Mouse (Mus musculus): ENCODE data around the gene Mbnl1. TPM values are rescaled to one million over a fixed set of nuclear protein-coding genes. Genes with fewer than 3 reads are reported as not detected.

The Mbnl1 gene
- polyA plus RNA-seq, 1 experiment from 2014 or later: 88.5 TPM

DNA sequence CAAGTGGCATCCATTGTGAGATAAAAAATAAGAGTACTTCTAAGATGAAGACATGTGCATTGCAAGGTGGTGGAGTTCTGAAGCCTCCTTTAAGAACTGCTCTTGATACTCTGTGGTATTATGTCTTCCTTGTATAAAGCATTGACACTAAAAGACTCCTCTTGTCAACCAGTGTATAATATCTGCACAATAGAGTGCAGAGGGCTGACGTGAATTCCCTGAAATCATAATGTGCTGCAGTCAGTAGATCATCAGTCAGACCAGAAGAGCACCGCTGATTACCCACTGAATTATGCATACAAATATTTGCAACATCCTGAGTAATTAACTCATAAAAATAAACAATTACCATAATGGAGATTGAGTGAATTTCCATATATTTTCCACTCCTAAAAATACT lies 97.2 kb downstream of the Mbnl1 start:
- 0 out of 2 replicates have a peak, but pooled peaks cover 11% of the 10 kb centered on the region for H3K36me3 ChIP-seq (replicated peaks)
- no peaks in the 10 kb centered on the region for H3K9me3 ChIP-seq (replicated peaks)
- H3K27ac ChIP-seq (replicated peaks): peak overlapping the region; percentile 78
- ATAC-seq (ENCODE audit: insufficient read depth): no peak
- no peak overlapping the region for H3K4me3 ChIP-seq (replicated peaks)
- H3K9ac ChIP-seq: no peak overlapping the region
- 62% methylated on average over 2 of the region's 2 CpGs for WGBS (ENCODE audit: insufficient replicate concordance)
- no peaks in the 10 kb centered on the region for H3K27me3 ChIP-seq
- peaks cover 62% of the 10 kb centered on the region for H3K4me1 ChIP-seq (replicated peaks)
- no peak overlapping the region for H3K4me2 ChIP-seq

DNA sequence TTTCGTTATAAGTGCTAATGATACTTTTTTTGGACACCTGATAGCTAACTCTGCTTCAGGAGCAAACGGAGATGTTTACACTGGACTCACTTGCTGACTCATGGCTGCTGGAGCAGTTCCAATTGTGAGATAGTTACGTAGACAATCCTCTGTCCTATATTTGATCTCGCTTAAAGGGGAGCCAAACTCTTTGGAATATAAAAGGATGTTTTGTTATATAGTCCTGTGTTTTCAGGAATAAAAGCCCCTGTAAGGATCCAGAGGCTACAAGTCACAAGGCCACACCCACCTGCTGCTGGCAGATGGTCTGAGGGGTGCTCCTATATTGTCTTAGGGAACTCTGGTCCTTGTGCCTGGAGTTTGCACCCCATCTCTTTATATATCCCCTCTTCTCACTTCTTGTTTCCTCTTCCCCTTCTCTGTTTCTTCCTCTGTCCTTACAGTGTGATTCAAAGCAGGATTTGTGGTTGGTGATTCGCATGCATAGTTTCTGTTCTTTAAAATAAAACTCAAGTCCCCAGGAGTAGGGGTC lies 97.9 kb downstream of the Mbnl1 start:
- H3K4me1 ChIP-seq (replicated peaks): peaks cover 65% of the 10 kb centered on the region
- 23% methylated on average over 5 of the region's 5 CpGs for WGBS (ENCODE audit: insufficient replicate concordance)
- peak overlapping the region; percentile 11; the same call in 1 of the 2 replicates for H3K4me3 ChIP-seq (replicated peaks)
- H3K27ac ChIP-seq (replicated peaks): peak overlapping the region; percentile 81
- peak overlapping the region; percentile 28; the same call in 1 of the 2 replicates for H3K9ac ChIP-seq
- peak; percentile 82 for ATAC-seq (ENCODE audit: insufficient read depth)
- H3K27me3 ChIP-seq: no peaks in the 10 kb centered on the region
- no peaks in the 10 kb centered on the region for H3K9me3 ChIP-seq (replicated peaks)
- H3K4me2 ChIP-seq: peak overlapping the region; percentile 57
- H3K36me3 ChIP-seq (replicated peaks): 0 out of 2 replicates have a peak, but pooled peaks cover 11% of the 10 kb centered on the region

GRCm38 (mm10) chr3:60571493-60571892 lies 98.9 kb downstream of the Mbnl1 start:
- no peak overlapping the region for H3K4me2 ChIP-seq
- peaks cover 70% of the 10 kb centered on the region for H3K4me1 ChIP-seq (replicated peaks)
- H3K27me3 ChIP-seq: no peaks in the 10 kb centered on the region
- ATAC-seq (ENCODE audit: insufficient read depth): no peak
- peak overlapping the region; percentile 81 for H3K27ac ChIP-seq (replicated peaks)
- WGBS (ENCODE audit: insufficient replicate concordance): 68% methylated on average over 1 of the region's 1 CpGs
- H3K36me3 ChIP-seq (replicated peaks): 0 out of 2 replicates have a peak, but pooled peaks cover 2% of the 10 kb centered on the region
- no peak overlapping the region for H3K4me3 ChIP-seq (replicated peaks)
- 0 out of 2 replicates have a peak overlapping the region, but pooled peaks have one; percentile 5 for H3K9ac ChIP-seq
- H3K9me3 ChIP-seq (replicated peaks): no peaks in the 10 kb centered on the region

- Histone ChIP-seq H3K36me3 (replicated peaks) (no peaks in the 10 kb centered on the region), H3K9me3 (replicated peaks) (no peaks in the 10 kb centered on the region), H3K9ac (0 out of 2 replicates have a peak overlapping the region, but pooled peaks have one; percentile 1), H3K4me3 (replicated peaks) (no peak overlapping the region), H3K4me2 (peak overlapping the region; percentile 35), H3K4me1 (replicated peaks) (peaks cover 73% of the 10 kb centered on the region), H3K27me3 (no peaks in the 10 kb centered on the region), H3K27ac (replicated peaks) (peak overlapping the region; percentile 65)
- 26% methylated on average over 9 of the region's 9 CpGs for WGBS (ENCODE audit: insufficient replicate concordance)
- peak; percentile 56 for ATAC-seq (ENCODE audit: insufficient read depth)
Observed at GRCm38 (mm10) chr3:60574199-60574598, 101.6 kb downstream of the Mbnl1 start.

DNA sequence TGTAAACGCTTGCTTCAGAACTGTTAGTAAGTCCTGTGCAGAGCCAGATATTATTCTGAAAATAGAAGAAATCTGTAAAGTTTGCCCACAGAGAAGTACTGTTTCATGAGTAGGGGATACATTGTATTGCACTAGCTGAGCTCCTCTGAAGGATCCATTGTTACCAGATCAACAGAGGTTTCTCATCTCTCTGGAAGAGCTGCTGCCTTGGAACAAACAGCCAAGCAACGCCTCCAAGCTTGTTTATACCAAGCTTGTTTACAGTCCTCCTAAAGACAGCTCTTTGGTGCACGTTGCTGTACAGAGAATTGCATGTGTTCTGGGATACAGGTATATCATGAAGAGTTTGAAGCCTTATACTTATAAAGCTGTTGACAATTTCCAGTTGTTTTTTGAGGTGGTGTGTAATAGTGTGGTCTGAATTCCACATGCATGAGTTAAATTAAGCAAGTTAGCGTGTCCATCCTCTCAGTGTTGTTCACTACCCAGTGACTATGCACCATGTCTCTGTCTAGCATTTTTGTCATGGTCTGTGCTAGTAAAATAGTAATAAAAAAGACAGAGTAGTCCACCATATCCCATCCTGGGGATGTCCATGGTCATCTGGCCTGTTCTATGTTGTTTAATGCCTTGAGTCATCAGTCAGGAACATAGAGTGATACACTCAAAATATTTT lies 102.4 kb downstream of the Mbnl1 start:
- Histone ChIP-seq H3K27ac (replicated peaks) (peak overlapping the region; percentile 65; the same call in 1 of the 2 replicates), H3K4me1 (replicated peaks) (peaks cover 72% of the 10 kb centered on the region), H3K4me3 (replicated peaks) (no peak overlapping the region), H3K36me3 (replicated peaks) (no peaks in the 10 kb centered on the region), H3K9me3 (replicated peaks) (no peaks in the 10 kb centered on the region), H3K4me2 (no peak overlapping the region), H3K27me3 (no peaks in the 10 kb centered on the region), H3K9ac (no peak overlapping the region)
- WGBS (ENCODE audit: insufficient replicate concordance): 60% methylated on average over 4 of the region's 4 CpGs
- ATAC-seq (ENCODE audit: insufficient read depth): no peak

DNA sequence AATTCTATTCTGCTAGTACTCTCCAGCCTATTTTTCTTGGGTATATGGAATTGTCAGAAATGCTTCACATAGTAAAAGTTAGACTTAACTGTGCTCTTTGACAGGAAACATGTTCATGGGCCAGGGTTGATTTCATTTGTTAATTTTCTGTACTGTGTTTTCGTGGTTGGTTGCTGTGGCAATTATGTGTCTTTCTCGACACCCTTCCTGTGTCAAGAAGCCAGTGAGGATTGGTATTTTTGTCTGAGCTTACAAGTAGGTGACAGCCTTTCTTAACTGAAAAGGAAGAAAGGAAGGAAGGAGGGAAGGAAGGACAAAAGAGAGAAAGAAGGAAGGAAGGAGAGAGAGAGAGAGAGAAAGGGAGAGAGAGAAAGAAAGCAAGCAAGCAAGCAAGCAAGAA lies 103.3 kb downstream of the Mbnl1 start:
- H3K9ac ChIP-seq: no peak overlapping the region
- 32% methylated on average over 2 of the region's 2 CpGs for WGBS (ENCODE audit: insufficient replicate concordance)
- H3K27ac ChIP-seq (replicated peaks): peak overlapping the region; percentile 51
- peaks cover 75% of the 10 kb centered on the region for H3K4me1 ChIP-seq (replicated peaks)
- H3K4me3 ChIP-seq (replicated peaks): no peak overlapping the region
- no peaks in the 10 kb centered on the region for H3K36me3 ChIP-seq (replicated peaks)
- H3K4me2 ChIP-seq: no peak overlapping the region
- no peaks in the 10 kb centered on the region for H3K27me3 ChIP-seq
- H3K9me3 ChIP-seq (replicated peaks): no peaks in the 10 kb centered on the region
- ATAC-seq (ENCODE audit: insufficient read depth): no peak

DNA sequence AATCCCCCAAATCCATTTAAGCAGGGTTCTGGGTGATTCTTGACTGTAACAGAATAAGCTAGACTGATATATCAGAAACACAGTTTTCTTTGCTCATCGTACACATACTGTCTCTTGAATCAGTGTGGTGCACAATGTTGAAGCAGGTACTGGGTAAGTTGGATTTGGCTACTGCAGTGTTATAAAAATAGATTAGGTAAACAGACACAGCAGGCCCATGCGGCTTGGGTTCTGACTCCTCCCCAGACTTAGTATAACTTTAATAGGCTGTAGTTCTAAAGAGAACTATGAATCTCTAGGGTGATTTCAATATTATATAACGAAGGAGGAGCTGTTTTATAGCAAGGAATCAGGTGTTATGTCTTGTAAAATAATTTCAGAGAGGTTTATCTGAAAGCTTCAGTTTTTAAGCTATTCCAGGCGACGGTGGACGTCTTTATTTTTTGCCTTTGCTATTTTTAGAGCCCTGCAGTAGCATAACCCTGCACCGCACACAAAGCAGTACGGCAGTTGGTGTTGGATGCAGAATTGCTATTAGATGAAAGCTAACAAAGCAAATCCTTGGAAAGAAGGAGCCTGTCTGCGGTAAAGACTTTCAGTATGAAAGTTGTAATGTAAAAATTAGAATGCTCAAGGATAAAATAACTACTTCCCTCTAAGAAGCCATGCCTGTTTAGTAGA lies 103.9 kb downstream of the Mbnl1 start:
- H3K4me1 ChIP-seq (replicated peaks): peaks cover 69% of the 10 kb centered on the region
- no peaks in the 10 kb centered on the region for H3K9me3 ChIP-seq (replicated peaks)
- no peak overlapping the region for H3K4me2 ChIP-seq
- 55% methylated on average over 9 of the region's 9 CpGs for WGBS (ENCODE audit: insufficient replicate concordance)
- H3K36me3 ChIP-seq (replicated peaks): no peaks in the 10 kb centered on the region
- ATAC-seq (ENCODE audit: insufficient read depth): no peak
- peak overlapping the region; percentile 51 for H3K27ac ChIP-seq (replicated peaks)
- no peaks in the 10 kb centered on the region for H3K27me3 ChIP-seq
- no peak overlapping the region for H3K4me3 ChIP-seq (replicated peaks)
- no peak overlapping the region for H3K9ac ChIP-seq

GRCm38 (mm10) chr3:60579880-60580279 lies 107.2 kb downstream of the Mbnl1 start:
- Histone ChIP-seq H3K4me1 (replicated peaks) (peaks cover 50% of the 10 kb centered on the region), H3K36me3 (replicated peaks) (no peaks in the 10 kb centered on the region), H3K9ac (no peak overlapping the region), H3K27me3 (no peaks in the 10 kb centered on the region), H3K4me3 (replicated peaks) (no peak overlapping the region), H3K9me3 (replicated peaks) (no peaks in the 10 kb centered on the region), H3K27ac (replicated peaks) (peak overlapping the region; percentile 7; the same call in 1 of the 2 replicates), H3K4me2 (no peak overlapping the region)
- 77% methylated on average over 4 of the region's 4 CpGs for WGBS (ENCODE audit: insufficient replicate concordance)
- ATAC-seq (ENCODE audit: insufficient read depth): no peak

- H3K36me3 ChIP-seq (replicated peaks): no peaks in the 10 kb centered on the region
- H3K4me2 ChIP-seq: no peak overlapping the region
- ATAC-seq (ENCODE audit: insufficient read depth): no peak
- H3K27me3 ChIP-seq: no peaks in the 10 kb centered on the region
- H3K4me1 ChIP-seq (replicated peaks): peaks cover 43% of the 10 kb centered on the region
- no peak overlapping the region for H3K27ac ChIP-seq (replicated peaks)
- H3K4me3 ChIP-seq (replicated peaks): no peak overlapping the region
- H3K9ac ChIP-seq: no peak overlapping the region
- WGBS (ENCODE audit: insufficient replicate concordance): 33% methylated on average over 5 of the region's 5 CpGs
- H3K9me3 ChIP-seq (replicated peaks): no peaks in the 10 kb centered on the region
Observed at GRCm38 (mm10) chr3:60580699-60581098, 108.1 kb downstream of the Mbnl1 start.

DNA sequence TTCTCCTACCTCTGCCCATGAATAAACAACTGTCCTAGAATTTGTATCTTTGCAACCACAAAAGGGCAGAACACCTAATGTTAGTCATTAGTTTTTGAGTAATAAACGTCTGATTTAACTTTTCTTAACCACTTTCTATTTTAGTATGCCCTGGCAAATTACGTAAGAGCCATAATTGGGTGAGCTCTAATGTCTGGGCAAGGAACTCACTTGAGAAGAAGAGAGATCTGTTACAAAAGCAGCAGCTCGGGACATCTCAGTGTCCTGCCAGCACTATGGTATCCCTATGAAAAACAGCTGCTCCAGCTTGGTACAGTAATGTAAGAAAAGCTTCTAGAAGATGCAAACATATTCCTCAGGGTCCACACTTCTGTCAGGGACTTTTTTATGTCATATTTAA lies 109.5 kb downstream of the Mbnl1 start:
- H3K9me3 ChIP-seq (replicated peaks): no peaks in the 10 kb centered on the region
- H3K27ac ChIP-seq (replicated peaks): no peak overlapping the region
- H3K36me3 ChIP-seq (replicated peaks): no peaks in the 10 kb centered on the region
- WGBS (ENCODE audit: insufficient replicate concordance): 55% methylated on average over 3 of the region's 3 CpGs
- no peak overlapping the region for H3K4me2 ChIP-seq
- H3K9ac ChIP-seq: no peak overlapping the region
- ATAC-seq (ENCODE audit: insufficient read depth): no peak
- no peak overlapping the region for H3K4me3 ChIP-seq (replicated peaks)
- H3K27me3 ChIP-seq: no peaks in the 10 kb centered on the region
- peaks cover 36% of the 10 kb centered on the region for H3K4me1 ChIP-seq (replicated peaks)

DNA sequence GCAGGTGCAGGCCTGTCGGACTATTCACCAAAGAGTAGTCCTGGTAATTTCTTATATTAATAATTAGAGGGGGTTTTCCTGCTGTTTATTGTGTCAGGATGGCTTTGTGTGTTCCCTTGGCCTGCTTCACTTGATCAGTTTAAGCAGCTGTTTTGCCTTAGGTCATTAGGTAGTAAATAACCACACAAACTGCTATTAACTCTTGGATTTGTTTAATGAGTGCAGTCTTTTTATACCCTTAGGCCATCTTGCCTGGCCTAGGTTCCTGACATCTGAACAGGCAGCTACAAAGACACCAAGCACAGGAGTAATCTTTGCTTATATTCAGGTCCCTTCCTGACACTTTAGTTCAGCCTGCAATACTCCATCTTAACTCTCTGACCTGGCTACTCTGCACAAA lies 110.0 kb downstream of the Mbnl1 start:
- WGBS (ENCODE audit: insufficient replicate concordance): 87% methylated on average over 1 of the region's 1 CpGs
- Histone ChIP-seq H3K4me3 (replicated peaks) (no peak overlapping the region), H3K9me3 (replicated peaks) (no peaks in the 10 kb centered on the region), H3K27ac (replicated peaks) (no peak overlapping the region), H3K36me3 (replicated peaks) (no peaks in the 10 kb centered on the region), H3K4me2 (no peak overlapping the region), H3K27me3 (no peaks in the 10 kb centered on the region), H3K9ac (no peak overlapping the region), H3K4me1 (replicated peaks) (peaks cover 36% of the 10 kb centered on the region)
- ATAC-seq (ENCODE audit: insufficient read depth): no peak

All from liver, embryonic 15.5 days (tissue).